Mouse (Mus musculus) thymus, adult 18-20 months (tissue): ENCODE data around the gene Dalrd3.
"Not testable (repeated sequence)": the region's sequence is repeated elsewhere in the genome, so short reads cannot be mapped to it uniquely, and the experiment has no call there.

Experiments
- DNase-seq, 2 experiments: peaks; one replicate each; pipeline ENCODE4 v3.0.0; 2022; ENCODE audit warnings: mixed read lengths in 2 of 2

Dalrd3 gene

GRCm38 (mm10) chr9:108573774-108574690 lies 4.3 kb downstream of the Dalrd3 start:
- no peak for DNase-seq

- no peak for DNase-seq
Measured at GRCm38 (mm10) chr9:108574921-108575320, 5.2 kb downstream of the Dalrd3 start.

- DNase-seq: no peak
Measured at GRCm38 (mm10) chr9:108575321-108576297, 5.9 kb downstream of the Dalrd3 start.

GRCm38 (mm10) chr9:108577025-108577424 lies 7.3 kb downstream of the Dalrd3 start:
- no peak for DNase-seq

GRCm38 (mm10) chr9:108577934-108578544 lies 8.4 kb downstream of the Dalrd3 start:
- DNase-seq: peak in 1 of 2 experiments; percentile 51

GRCm38 (mm10) chr9:108578545-108579343 lies 9.1 kb downstream of the Dalrd3 start, which contains the start of gene Wdr6:
Wdr6 (minus strand) TSS chr9:108578739.
- DNase-seq: peak; percentile 93 to 95

GRCm38 (mm10) chr9:108579344-108579690 lies 9.6 kb downstream of the Dalrd3 start:
- DNase-seq: no peak

- no peak for DNase-seq
Measured at GRCm38 (mm10) chr9:108587571-108588180, 18.0 kb downstream of the Dalrd3 start.

GRCm38 (mm10) chr9:108589229-108589628 lies 19.5 kb downstream of the Dalrd3 start:
- DNase-seq: peak in 1 of 2 experiments; percentile 13

GRCm38 (mm10) chr9:108591462-108591861 lies 21.8 kb downstream of the Dalrd3 start:
- no peak for DNase-seq

GRCm38 (mm10) chr9:108594354-108594753 lies 24.7 kb downstream of the Dalrd3 start:
- no peak for DNase-seq

- DNase-seq: peak; percentile 22 to 29
Measured at GRCm38 (mm10) chr9:108596998-108597764, 27.5 kb downstream of the Dalrd3 start, which contains the start of gene P4htm. P4htm (minus strand) TSS chr9:108597667.

- no peak for DNase-seq
Measured at GRCm38 (mm10) chr9:108599021-108599566, 29.4 kb downstream of the Dalrd3 start.

- no peak for DNase-seq
Measured at GRCm38 (mm10) chr9:108600011-108600410, 30.3 kb downstream of the Dalrd3 start.

GRCm38 (mm10) chr9:108601986-108602385 lies 32.3 kb downstream of the Dalrd3 start:
- no peak for DNase-seq

GRCm38 (mm10) chr9:108607929-108608328 lies 38.2 kb downstream of the Dalrd3 start:
- not testable (repeated sequence) for DNase-seq

GRCm38 (mm10) chr9:108608889-108609288 lies 39.2 kb downstream of the Dalrd3 start:
- DNase-seq: no peak

- DNase-seq: no peak
Measured at GRCm38 (mm10) chr9:108611488-108611887, 41.8 kb downstream of the Dalrd3 start.

GRCm38 (mm10) chr9:108617301-108617700 lies 47.6 kb downstream of the Dalrd3 start:
- DNase-seq: no peak
